Mouse (Mus musculus) common myeloid progenitor, adult 5-6 weeks (primary cell): Measurements from ENCODE around the gene Katnal1. TPM values are rescaled to one million over a fixed set of nuclear protein-coding genes. Genes with fewer than 3 reads are reported as not detected.

Experiments
- ATAC-seq: replicated peaks from 2 replicates; pipeline ENCODE4 v1.8.0; 2016; ENCODE audit warnings: low read depth, mild to moderate bottlenecking, moderate TSS enrichment, inconsistent platforms; ENCODE audit not compliant: poor library complexity, severe bottlenecking
- total RNA-seq: library from RNA; stranded (forward); fragments of 200-1000, 187-1606 nt; gene quantifications from 2 replicates; pipeline ENCODE4 v1.2.3, GENCODE M21; 2017

Gene Katnal1
- total RNA-seq, 1 experiment from 2014 or later, result 9.1 TPM

GRCm38 (mm10) chr5:148955575-148955974 is 26.5 kb upstream of the Katnal1 start:
- no peak for ATAC-seq

- peak; percentile 60 for ATAC-seq
Observed at GRCm38 (mm10) chr5:148954314-148955060, 25.4 kb upstream of the Katnal1 start.

DNA sequence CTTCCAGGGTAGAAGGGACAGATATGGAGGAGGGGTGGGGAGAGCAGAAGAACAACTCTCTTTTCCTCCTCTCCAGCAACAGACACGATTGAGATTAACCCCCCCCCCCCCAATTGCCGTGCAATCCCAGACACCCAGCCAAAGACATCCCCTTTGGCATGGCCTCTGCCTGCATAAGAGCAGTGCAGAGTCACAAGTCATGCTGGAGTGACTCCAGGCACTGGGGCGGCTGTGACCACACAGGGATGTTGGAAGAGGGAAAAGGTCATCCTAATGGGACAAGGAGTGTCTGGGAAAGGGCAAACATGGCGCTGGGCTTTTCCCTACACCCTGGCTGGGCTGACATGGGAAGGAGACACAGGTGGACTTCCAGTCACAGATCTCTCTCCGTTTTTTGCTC is 24.0 kb upstream of the Katnal1 start:
- ATAC-seq, result no peak

GRCm38 (mm10) chr5:148952419-148952818 is 23.3 kb upstream of the Katnal1 start:
- ATAC-seq, result no peak

DNA sequence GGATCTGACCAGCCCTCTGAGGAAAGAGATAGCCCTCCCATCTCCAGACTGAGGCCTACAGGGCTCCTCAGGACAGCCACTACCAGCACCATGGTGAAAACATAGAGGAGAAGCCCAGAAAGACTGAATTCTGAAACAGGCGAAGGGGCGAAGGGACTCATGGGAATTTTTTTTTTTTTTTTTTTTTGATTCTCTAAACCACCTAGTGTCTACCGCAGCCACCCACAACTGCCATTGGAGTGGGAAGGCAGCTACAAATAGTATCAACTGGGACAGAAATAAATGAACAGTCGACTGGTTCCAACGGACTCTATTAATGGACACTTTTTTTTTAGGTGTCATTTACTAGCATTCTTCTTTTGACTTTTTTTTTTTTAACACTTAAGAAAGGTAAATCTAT is 22.2 kb upstream of the Katnal1 start:
- no peak for ATAC-seq

DNA sequence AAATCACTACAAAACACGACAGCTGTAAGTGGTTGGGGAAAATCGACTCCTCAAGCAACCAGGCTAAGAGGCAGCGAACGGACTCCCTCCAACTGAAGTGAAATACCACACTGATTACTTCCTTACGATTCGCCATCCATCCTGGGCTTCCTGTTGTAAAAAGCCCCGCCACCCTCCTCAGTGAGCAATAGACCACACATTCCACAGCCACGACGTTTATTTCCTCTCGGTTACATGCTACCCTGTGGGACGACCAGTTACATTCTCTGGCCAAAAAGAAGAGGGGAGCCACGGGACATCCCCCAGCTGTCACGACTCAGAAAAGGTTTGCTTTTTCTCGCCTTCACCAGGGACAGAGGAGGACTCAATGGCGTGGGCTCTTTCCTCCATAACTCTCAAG is 20.9 kb upstream of the Katnal1 start:
- peak; percentile 74 for ATAC-seq

DNA sequence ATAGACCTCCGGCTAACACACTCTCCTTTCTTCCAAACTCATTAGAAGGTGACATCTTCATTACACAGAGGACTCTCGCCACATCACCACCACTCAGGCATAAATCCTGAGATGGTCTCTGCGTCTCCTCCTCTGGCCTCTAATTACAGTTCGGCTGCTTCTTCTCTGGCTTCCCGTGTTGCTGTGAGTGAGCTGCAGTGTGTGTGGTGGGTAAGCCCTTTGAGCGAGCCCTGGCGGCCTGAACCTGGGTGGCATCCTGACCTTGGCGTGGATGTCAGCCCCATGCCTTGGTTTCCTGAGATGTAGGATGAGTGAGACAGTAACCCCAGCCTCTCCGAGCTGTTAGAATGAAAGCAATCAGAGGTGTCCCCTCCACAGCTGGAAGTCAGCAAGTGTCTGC is 19.5 kb upstream of the Katnal1 start:
- ATAC-seq, result no peak

DNA sequence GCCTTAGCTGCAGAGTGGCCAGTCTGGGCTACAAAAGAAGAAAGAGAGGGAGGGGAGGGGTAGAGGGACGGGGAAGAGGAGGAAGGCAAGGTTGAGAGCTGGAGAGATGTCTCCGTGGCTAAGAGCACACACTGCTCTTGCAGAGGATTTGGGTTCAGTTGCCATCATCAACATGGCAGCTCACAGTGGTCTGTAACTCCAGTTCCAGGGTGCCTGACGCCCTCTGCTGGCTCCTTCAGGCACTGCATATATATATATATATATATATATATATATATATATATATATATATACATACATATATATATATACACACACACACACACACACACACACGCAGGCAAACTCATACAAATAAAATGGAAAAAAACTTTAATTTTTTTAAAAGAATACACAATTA is 18.3 kb upstream of the Katnal1 start:
- no peak for ATAC-seq

- ATAC-seq, result no peak
Observed at GRCm38 (mm10) chr5:148946787-148947186, 17.7 kb upstream of the Katnal1 start.

GRCm38 (mm10) chr5:148945735-148946134 is 16.6 kb upstream of the Katnal1 start:
- no peak for ATAC-seq

DNA sequence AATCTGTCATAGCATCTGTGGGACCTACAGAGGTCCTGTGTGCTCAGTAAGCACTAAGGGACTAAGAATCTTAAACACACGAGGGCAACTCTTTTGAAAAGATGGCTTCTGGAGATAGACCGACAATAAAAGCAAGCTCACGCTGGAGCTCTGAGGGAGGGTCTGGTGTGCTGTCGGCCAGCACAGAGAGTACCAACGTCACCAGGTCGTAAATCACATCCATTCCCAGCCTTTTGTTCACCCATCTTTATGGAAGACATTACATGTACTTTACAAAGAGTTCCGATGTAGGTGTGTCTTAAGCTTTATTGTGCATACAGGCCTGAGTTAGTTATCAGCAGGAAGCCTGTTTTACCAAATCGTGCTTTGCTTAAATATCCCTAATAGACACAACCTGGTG is 14.9 kb upstream of the Katnal1 start:
- no peak for ATAC-seq

DNA sequence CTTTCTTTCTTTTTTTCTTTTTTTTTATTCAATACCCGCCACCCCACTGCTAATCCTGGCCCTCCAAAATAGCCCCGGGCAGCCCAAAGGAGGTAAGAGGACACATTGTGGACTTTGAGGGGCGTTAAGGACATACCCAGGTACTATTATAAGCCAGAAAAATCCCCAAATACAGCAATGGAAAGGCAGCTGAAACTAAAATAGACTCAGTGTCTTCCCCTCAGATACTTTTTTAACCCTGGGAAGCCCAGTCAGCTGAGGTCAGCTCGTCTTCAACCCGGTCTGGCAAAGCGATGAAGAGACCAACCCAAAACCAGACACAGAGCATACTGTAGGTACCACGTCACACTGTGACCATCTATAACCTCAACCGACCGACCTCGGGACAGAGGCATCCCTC is 14.3 kb upstream of the Katnal1 start:
- no peak for ATAC-seq

DNA sequence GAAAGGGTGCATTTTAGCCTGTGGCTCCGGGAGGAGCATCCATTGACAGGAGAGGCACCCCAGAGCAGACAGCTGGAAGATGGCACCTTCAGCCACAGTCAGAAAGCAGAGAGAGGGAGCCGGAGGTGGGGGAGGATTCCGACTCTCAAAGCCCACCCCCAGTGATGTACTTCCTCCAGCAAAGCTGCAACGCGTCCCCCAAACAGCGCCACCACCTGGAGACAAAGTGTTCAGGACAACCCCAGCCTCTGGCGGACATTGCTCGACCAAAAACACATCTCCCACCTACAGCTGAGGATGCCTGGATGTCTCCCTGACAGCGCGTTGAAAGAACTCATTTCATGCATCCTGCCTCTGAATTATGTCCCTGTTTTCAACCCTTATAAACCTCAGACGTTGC is 13.8 kb upstream of the Katnal1 start:
- no peak for ATAC-seq

GRCm38 (mm10) chr5:148942305-148942704 is 13.2 kb upstream of the Katnal1 start:
- no peak for ATAC-seq

DNA sequence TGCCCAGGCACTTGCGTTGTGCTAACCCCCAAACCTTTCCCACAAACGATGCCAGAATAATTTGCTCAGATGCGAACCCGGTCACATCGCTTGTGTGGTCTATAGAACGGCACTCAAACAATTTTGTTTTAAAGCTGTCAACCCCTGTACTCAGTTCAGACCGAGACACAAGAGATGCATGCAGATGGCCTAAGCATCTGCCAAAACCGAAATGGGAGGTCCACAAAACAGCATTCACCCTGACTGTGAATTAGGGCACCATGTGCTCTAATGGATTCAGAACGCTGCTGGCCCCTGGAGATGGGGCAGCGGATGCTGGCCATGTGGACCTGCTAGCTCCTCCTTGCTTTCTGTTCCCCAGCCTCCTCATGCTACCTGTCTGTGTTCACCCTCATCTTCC is 12.7 kb upstream of the Katnal1 start:
- ATAC-seq, result no peak

DNA sequence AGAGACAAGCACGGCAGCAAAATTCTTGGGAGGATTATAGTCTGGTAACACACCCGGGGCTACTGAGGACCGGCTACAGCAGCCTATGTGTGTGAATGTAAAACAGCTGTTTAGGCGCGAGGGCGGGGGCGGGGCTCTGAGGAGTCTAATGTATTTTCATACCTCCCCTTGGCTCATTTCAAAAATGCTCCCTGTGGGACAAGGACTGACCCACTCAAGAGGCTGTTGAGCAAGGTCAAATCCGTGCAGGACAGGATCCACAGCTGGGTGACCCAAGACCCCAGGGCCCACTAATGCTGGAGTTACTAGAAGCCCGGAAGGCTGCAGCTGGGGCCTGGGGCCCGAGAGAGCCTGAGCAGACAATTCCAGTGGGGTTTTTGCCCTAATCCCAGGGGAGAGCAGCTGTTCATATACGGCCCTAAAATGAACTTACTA is 10.8 kb upstream of the Katnal1 start:
- ATAC-seq, result no peak

DNA sequence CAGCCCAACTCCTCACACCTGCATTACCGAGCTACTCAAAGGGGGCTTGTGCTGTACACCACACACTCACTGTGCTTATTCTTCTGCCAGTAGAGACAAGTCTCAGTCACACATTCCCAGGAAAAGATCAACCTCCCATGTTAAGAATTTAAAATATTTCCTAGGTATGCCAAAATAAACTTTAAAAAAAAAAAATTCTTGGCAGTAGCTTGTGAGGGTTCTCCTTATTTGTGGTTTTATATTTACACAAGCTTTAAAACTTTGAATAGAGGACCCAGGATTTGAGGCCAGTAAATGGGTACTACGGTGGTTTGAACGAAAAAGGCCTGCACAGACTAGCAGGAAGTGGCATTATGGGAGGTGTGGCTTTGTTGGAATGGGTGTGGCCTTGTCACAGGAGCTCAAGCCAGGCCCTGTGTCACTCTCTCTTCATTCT is 7.4 kb upstream of the Katnal1 start:
- no peak for ATAC-seq

GRCm38 (mm10) chr5:148935871-148936270 is 6.8 kb upstream of the Katnal1 start:
- no peak for ATAC-seq

- ATAC-seq, result peak; percentile 94
Observed at GRCm38 (mm10) chr5:148935071-148935821, 6.1 kb upstream of the Katnal1 start.

GRCm38 (mm10) chr5:148934457-148934856 is 5.3 kb upstream of the Katnal1 start:
- no peak for ATAC-seq

DNA sequence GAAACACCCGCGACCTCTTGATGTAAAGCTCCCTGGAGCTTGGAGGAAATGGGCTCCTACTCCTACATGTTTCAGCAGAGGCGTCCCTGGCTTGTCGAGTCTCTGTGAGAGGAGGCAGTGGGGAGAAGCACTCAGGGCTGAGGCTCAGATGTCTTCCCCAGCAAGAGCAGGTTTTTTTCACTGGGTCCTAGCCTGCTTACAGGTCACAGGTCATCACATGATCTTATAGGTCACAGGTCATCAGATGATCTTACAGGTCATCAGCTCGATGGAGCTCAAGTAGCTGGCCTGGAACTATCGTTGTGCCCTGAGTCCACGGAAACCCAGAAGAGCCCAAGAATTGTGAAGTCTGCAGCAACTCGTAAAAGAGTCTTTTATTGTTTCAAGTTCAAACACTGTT is 4.6 kb upstream of the Katnal1 start:
- ATAC-seq, result no peak

- ATAC-seq, result no peak
Observed at GRCm38 (mm10) chr5:148931301-148931700, 2.2 kb upstream of the Katnal1 start.
